Mouse (Mus musculus) urinary bladder, postnatal 14 days (tissue): ENCODE measurements around the gene Dhx58.

ENCODE experiments used
- DNase-seq: peaks from one replicate; pipeline ENCODE4 v3.0.0; 2021; ENCODE audit warnings: low spot score

The Dhx58 gene

DNA sequence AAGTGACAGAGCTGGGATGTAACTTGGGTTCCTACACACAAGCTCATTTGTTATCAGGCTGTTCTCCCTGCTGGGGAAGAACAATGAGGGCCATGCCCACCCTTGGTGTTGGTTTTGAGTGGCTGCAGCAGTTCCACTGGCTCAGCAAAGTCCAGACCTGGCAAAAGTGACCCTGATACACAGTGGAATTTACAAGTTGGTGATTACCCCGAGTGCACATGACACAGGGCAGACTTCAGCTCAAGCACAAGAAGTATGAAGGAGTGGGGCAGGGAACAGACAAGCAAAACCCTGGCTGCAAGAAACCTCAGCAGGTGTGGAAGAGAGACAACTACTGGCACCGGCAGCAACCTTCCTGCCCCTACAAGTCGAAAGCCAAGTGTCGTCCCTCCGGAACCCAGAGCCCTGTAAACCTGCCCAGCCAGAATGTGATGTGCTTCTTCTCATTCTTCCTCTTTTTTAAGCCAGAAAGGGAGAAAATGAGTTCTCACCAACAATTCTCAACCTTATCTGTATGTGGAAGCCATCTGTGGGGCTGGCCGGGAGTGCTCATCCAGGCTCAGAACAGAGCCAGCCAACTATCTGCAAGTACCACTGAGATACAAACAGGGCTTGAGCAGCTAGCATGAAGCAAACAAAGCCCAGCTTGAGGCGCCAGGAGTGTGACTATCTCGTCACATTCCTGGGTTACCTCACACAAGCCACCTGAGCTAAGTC lies 17.9 kb upstream of the Dhx58 start:
- no peak for DNase-seq

DNA sequence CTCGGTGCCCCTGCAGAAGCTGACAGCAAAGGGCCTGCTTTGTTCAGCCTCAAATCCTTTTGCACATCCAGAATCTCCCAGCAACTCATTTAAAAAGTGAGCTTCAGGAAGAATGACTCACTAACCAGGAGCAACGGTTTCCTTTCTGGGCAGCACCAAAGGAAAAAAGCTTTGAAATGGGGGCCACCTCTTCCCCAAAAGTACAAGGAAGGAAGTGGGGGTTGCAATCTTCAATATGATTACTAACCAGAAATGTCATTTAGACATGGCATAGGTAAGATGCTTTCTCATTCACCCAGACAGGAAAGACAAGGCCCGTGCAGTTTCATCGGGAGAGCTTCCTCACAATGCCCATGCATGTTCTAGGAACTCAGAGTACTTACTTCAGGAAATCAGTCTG lies 17.2 kb upstream of the Dhx58 start:
- no peak for DNase-seq

- DNase-seq, result no peak
These were observed 16.3 kb upstream of the Dhx58 start for GRCm38 (mm10) chr11:100720345-100720744.

GRCm38 (mm10) chr11:100719893-100720292 lies 15.8 kb upstream of the Dhx58 start:
- no peak for DNase-seq

DNA sequence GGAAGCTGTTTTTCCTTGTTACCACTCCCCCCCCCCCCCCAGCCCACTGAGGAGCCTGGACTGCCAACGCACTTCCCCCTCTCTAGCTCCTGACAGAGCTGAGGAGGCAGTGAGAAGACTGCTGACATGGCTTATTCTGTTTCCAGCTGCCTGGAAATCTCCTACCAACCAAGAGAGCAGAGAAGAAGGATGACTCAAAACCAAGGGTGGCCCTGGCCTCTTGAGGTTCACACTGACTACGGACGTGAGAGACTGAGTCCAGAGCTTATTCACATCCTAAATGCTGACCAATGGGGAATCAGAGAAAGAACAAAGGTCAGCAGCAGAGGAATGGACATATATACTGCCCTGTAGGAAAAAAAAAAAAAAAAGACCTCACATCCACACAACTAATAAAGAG lies 15.2 kb upstream of the Dhx58 start:
- DNase-seq, result no peak

DNA sequence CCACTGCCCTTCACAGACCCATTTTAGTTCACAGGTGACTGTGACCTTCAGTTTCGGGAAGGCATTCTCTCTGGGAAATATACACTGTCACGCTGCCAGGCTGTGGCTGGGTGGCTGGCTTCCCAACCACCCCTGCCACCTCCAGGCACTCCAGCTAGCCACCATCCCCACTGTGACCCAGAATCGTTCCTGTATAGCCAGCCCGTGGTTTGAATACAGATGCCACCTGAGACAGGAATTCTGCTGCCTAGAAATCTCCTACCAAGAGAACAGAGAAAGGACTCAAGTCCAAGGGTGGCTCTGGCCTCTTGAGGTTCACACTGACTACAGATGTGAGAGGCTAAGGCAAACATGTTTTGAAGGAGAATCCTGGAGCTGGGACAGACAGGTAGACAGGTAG lies 14.8 kb upstream of the Dhx58 start:
- no peak for DNase-seq

DNA sequence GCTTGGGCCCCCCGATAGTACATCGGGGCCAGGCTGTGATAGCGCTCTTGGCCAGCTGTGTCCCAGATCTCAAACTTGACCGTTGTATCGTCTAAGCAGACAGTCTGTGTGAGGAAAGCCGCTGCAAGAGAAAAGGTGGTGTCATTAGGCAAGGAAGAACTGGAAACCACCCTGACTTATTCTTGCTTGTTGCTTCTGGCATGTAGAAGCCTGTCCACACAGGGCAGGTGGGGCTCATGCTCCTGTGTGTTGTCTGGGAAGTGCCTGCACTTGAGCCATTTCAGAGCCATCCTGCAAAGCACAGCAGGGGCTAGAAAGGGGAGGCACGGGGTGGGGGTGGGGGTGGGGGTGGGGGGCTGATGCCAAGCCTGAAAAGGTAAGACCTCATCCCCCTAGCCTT lies 14.4 kb upstream of the Dhx58 start:
- DNase-seq, result no peak

- no peak for DNase-seq
These were observed 12.6 kb upstream of the Dhx58 start for GRCm38 (mm10) chr11:100716649-100717048.

GRCm38 (mm10) chr11:100714948-100715347 lies 10.9 kb upstream of the Dhx58 start:
- DNase-seq, result no peak

- DNase-seq, result peak; percentile 85
These were observed 10.5 kb upstream of the Dhx58 start for GRCm38 (mm10) chr11:100714534-100714915.

DNA sequence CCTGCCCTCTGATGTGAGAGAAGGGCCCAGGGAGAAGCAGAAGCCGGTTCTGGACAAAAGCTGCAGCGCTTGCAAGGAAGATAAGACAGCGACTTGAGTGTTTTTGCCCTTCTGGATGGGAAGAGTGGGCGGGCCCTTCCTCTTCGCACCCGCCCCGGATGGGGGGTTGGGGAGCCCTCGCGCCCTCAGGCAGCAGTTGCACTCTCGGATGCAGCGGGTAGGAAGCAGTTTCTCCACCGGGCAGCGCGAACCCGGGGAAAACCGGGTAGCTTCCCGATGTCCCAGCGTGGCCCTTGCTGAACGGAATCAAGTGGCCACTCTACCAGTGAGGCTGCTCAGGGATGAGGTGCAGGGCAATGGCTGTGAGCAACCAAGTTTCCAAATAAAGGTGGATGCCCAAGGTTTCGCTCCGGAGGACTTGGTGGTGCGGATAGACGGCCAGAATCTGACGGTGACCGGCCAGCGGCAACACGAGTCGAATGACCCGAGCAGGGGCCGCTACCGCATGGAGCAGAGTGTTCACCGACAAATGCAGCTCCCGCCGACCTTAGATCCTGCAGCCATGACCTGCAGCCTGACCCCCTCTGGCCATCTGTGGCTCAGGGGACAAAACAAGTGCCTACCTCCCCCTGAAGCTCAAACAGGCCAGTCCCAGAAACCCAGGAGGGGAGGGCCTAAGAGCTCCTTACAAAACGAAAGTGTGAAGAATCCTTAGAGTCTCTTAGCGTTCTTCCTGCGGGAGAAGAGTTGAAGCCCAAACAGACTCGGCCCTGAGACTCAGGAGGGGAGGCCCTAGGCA lies 9.9 kb upstream of the Dhx58 start, which contains the start of gene Hspb9:
Hspb9 (plus strand) TSS at position 116 of the 799 bp plus-strand sequence.
- peak; percentile 68 for DNase-seq

- DNase-seq, result no peak
These were observed 9.1 kb upstream of the Dhx58 start for GRCm38 (mm10) chr11:100713174-100713573.

GRCm38 (mm10) chr11:100711783-100712615 lies 7.9 kb upstream of the Dhx58 start, which contains the start of gene Kat2a:
TSS of gene Kat2a (minus strand) at chr11:100712465.
- DNase-seq, result peak; percentile 85

- DNase-seq, result no peak
These were observed 6.9 kb upstream of the Dhx58 start for GRCm38 (mm10) chr11:100710977-100711376.

DNA sequence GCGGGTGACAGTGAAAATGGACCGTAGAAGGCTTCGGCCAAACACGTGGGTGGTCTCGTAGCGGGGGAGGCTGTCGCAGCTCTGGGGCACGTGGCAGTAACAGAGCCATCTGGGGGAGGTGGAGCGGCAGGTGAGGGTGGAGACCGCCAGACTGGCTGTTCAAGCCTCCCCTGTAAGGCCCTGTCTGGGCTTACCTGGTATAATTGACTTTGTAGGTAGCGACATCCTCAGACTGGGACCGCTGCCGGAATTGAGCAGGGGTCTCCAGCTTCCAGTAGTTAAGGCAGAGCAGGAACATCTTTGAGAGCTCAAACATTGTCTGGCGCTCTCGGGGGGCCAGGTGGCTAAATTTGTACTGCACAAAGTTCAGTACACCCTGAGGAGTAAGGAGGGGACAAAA lies 6.5 kb upstream of the Dhx58 start:
- no peak for DNase-seq

DNA sequence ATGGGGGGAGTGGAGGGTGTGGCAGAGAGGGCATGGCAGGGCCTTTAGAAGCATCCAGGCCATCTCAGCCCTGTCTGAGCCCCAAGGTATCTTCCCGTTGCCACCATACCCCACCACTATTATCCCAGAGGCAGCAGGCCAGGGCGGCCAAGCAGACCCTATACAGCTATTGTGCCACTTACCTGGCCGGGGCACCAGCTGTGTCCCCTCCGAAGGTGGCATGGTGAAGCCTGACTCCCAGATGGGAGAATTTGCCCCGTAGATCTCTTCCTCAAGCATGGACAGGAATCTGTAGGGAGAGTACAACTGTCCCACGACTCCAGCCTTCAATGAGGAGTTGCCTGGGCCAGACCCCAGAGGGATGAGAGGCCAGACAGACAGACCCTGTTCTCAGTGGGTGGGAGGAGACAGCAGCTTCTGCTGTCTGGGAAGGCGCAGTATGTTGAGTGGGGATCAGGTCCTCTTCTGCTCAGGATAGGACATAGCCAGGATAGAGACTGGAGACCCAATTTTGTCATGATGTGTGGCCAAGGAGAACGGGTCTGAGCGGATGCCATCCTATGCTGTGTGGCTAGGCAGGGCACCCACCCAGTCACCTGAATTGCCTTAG lies 5.2 kb upstream of the Dhx58 start:
- no peak for DNase-seq

DNA sequence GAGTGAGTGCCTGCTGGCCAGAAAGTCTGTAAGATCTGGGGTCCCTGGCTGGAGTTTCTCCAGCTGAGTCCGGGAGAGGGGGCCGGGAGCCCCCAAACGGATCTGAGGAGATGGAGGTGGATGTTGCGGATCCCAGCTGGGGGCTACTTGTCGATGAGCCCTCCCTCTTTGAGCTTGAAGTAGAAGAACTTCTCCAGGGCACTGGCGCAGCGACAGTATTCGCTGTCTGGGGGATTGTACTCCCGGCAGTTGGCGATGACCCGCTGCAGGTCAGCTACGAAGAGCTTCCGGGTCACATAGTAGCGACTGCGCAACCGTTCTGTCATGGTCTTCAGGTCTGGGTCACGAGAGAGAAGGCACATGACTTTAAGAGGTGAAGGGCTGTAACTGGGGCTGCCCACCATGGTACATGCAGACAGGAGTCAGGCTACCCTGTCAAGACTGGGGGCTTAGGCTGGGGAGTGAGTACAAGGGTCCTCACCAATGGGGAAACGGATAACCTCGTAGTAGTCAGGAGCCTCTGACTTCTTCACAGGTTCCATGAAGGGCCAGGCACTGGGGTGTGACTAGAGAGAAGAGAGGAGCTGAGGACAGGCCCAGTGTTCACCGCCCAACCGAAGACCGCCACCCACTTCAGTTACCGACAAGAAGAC lies 1.1 kb upstream of the Dhx58 start:
- no peak for DNase-seq

GRCm38 (mm10) chr11:100703366-100703765 lies 705 bp downstream of the Dhx58 start:
- DNase-seq, result no peak

GRCm38 (mm10) chr11:100702906-100703305 lies 1.2 kb downstream of the Dhx58 start:
- DNase-seq, result no peak

- DNase-seq, result peak; percentile 70
These were observed 1.8 kb downstream of the Dhx58 start for GRCm38 (mm10) chr11:100702081-100702851.

DNA sequence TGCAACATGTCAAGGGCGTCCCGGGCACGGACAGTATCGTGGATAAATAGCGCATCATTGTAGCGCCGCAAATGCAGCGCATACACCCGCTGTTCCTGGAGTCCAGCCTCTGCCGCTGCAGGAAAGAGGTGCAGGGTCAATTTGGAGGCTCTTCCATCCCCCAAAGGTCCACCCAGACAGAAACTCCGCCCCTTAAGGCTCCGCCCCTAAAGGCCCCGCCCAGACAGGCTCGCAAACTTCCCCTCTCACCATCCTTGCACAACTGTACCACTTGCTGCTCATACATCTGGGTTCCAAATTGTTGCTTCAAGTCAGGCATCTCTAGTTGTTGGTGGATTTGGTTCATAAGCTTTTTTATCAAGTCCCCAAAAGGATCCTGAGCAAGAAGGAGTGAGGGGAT lies 2.8 kb downstream of the Dhx58 start:
- DNase-seq, result peak; percentile 59
